Mouse (Mus musculus) lung, postnatal 0 days (tissue): Measurements from ENCODE around the gene Edem2.

Experiments used
- CTCF ChIP-seq: IDR thresholded peaks from 2 replicates; pipeline ENCODE4 v1.5.1; 2016; ENCODE audit warnings: antibody characterized with exemption, mild to moderate bottlenecking
- EP300 ChIP-seq: IDR thresholded peaks from 2 replicates; pipeline ENCODE4 v1.6.1; 2016; ENCODE audit warnings: antibody characterized with exemption, mild to moderate bottlenecking, control low read depth

DNA sequence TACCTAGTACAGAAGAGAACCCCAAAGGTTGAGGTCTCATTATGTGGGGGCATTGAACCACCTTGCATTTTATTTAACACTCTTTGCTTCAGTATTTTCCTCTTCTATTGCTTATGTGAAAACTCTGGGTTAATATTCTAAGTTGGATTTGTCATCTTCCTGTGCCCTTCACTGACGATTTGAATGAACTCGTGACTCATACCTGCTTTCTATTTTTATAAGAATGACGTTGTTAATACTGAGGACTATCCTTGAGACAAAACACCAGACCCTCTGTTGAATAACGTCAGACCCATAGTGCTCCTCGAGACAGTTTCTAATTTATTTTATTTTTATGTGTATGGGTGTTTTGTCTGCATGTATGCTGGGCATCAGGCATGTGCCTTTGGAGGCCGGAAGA lies 7.7 kb upstream of the Edem2 start:
- TF ChIP-seq CTCF (no peak), EP300 (no peak)
